Mouse (Mus musculus) limb, embryonic 13.5 days (tissue): ENCODE measurements around the gene Rspo1. TPM values are rescaled to one million over a fixed set of nuclear protein-coding genes. Genes with fewer than 3 reads are reported as not detected.
A peak's percentile ranks its signal among the peaks of the same experiment; 100 is the strongest.

Source experiments
- ATAC-seq: fragments of 200-750 bp; cut with Nextera tagmentation; 2 replicates; pipeline ENCODE4 v1.8.0; 2017; ENCODE audit warnings: low read depth, moderate number of reproducible peaks, moderate TSS enrichment; ENCODE audit not compliant: low FRiP score
- H3K27ac ChIP-seq: fragments of 300-500 bp; sonication (generic); 2 replicates; pipeline ENCODE4 v1.5.1; 2015; ENCODE audit warnings: inconsistent platforms, mild to moderate bottlenecking, moderate library complexity
- H3K27me3 ChIP-seq: fragments of 300-500 bp; sonication (generic); 2 replicates; pipeline ENCODE4 v1.6.1; 2015; ENCODE audit warnings: mild to moderate bottlenecking, inconsistent platforms
- H3K36me3 ChIP-seq: fragments of 300-500 bp; sonication (generic); 2 replicates; pipeline ENCODE4 v1.6.1; 2015; ENCODE audit warnings: inconsistent platforms, mild to moderate bottlenecking, moderate library complexity
- H3K4me1 ChIP-seq: fragments of 300-500 bp; sonication (generic); 2 replicates; pipeline ENCODE4 v1.6.1; 2015; ENCODE audit warnings: inconsistent platforms
- H3K4me2 ChIP-seq: fragments of 300-500 bp; sonication (generic); replicated peaks from 2 replicates; pipeline ENCODE4 v1.6.1; 2015; ENCODE audit warnings: inconsistent platforms, mild to moderate bottlenecking, moderate library complexity
- H3K4me3 ChIP-seq: fragments of 300-500 bp; sonication (generic); 2 replicates; pipeline ENCODE4 v1.5.1; 2015; ENCODE audit warnings: moderate library complexity, mild to moderate bottlenecking, inconsistent platforms
- H3K9ac ChIP-seq: fragments of 300-500 bp; sonication (generic); 2 replicates; pipeline ENCODE4 v1.6.1; 2015; ENCODE audit warnings: mild to moderate bottlenecking, inconsistent platforms
- H3K9me3 ChIP-seq: fragments of 300-500 bp; sonication (generic); 2 replicates; pipeline ENCODE4 v1.6.1; 2016; ENCODE audit warnings: inconsistent platforms
- WGBS: fragments of 180-500 bp; shearing (Covaris S2); methylation state at CpG from one replicate; pipeline ENCODE4 v1.1.7; 2015; 5-methylcytosine and 5-hydroxymethylcytosine counted together
- polyA plus RNA-seq: library from polyadenylated mRNA; unstranded; fragments of >200 nt; fragmentation: Nextera tagmentation; extraction: Ambion mirVana; gene quantifications from 2 replicates; pipeline ENCODE4 v1.2.1, GENCODE M21; 2015

Rspo1 gene
- polyA plus RNA-seq, 1 experiment from 2014 or later: 2.5 TPM

GRCm38 (mm10) chr4:124983893-124984526, 2.2 kb upstream of the Rspo1 start:
- peaks cover 36% of the 10 kb centered on the region for H3K4me1 ChIP-seq
- WGBS: 16% methylated on average over 9 of the region's 9 CpGs
- no peak for ATAC-seq

GRCm38 (mm10) chr4:124984871-124985670, 1.2 kb upstream of the Rspo1 start:
- no peak for ATAC-seq
- H3K4me3 ChIP-seq: peak overlapping the region; percentile 48; the same call in 1 of the 2 replicates
- H3K4me1 ChIP-seq: peaks cover 45% of the 10 kb centered on the region
- no peaks in the 10 kb centered on the region for H3K36me3 ChIP-seq
- no peaks in the 10 kb centered on the region for H3K9me3 ChIP-seq
- H3K4me2 ChIP-seq: peak overlapping the region; percentile 5; the same call in 1 of the 2 replicates
- WGBS: 7% methylated on average over 18 of the region's 18 CpGs
- no peak overlapping the region for H3K9ac ChIP-seq
- no peak overlapping the region for H3K27ac ChIP-seq
- peaks cover 99% of the 10 kb centered on the region for H3K27me3 ChIP-seq

More at GRCm38 (mm10) chr4:124983893-124984526, 2.2 kb upstream of the Rspo1 start:
- no peak overlapping the region for H3K9ac ChIP-seq
- H3K4me2 ChIP-seq: no peak overlapping the region
- H3K27me3 ChIP-seq: peaks cover 97% of the 10 kb centered on the region
- no peak overlapping the region for H3K4me3 ChIP-seq
- H3K36me3 ChIP-seq: no peaks in the 10 kb centered on the region
- no peak overlapping the region for H3K27ac ChIP-seq
- H3K9me3 ChIP-seq: no peaks in the 10 kb centered on the region

GRCm38 (mm10) chr4:124986739-124987710, 795 bp downstream of the Rspo1 start:
- WGBS: 2% methylated on average over 50 of the region's 51 CpGs
- Histone ChIP-seq H3K27ac (no peak overlapping the region), H3K4me1 (peaks cover 51% of the 10 kb centered on the region), H3K4me2 (peak overlapping the region; percentile 71), H3K4me3 (peak overlapping the region; percentile 48), H3K27me3 (peaks cover 100% of the 10 kb centered on the region), H3K9me3 (no peaks in the 10 kb centered on the region), H3K9ac (peak overlapping the region; percentile 61), H3K36me3 (no peaks in the 10 kb centered on the region)
- ATAC-seq: no peak

- Histone ChIP-seq H3K4me1 (peaks cover 51% of the 10 kb centered on the region), H3K9me3 (no peaks in the 10 kb centered on the region), H3K4me2 (no peak overlapping the region; the same call in 1 of the 2 replicates), H3K4me3 (peak overlapping the region; percentile 48; the same call in 1 of the 2 replicates), H3K36me3 (no peaks in the 10 kb centered on the region), H3K27ac (no peak overlapping the region), H3K9ac (no peak overlapping the region), H3K27me3 (peaks cover 98% of the 10 kb centered on the region)
- no peak for ATAC-seq
- 8% methylated on average over 10 of the region's 10 CpGs for WGBS
These were observed 1.5 kb downstream of the Rspo1 start for GRCm38 (mm10) chr4:124987711-124988097.

GRCm38 (mm10) chr4:124988382-124988781, 2.2 kb downstream of the Rspo1 start:
- ATAC-seq: no peak
- Histone ChIP-seq H3K4me3 (no peak overlapping the region), H3K27ac (no peak overlapping the region), H3K9ac (no peak overlapping the region), H3K4me1 (peaks cover 51% of the 10 kb centered on the region), H3K9me3 (no peaks in the 10 kb centered on the region), H3K36me3 (no peaks in the 10 kb centered on the region), H3K4me2 (no peak overlapping the region), H3K27me3 (peaks cover 98% of the 10 kb centered on the region)
- 15% methylated on average over 9 of the region's 9 CpGs for WGBS

GRCm38 (mm10) chr4:124989787-124990253, 3.6 kb downstream of the Rspo1 start:
- peak overlapping the region; percentile 44 for H3K4me2 ChIP-seq
- no peak overlapping the region for H3K27ac ChIP-seq
- H3K36me3 ChIP-seq: no peaks in the 10 kb centered on the region
- peak overlapping the region; percentile 7; the same call in 1 of the 2 replicates for H3K4me3 ChIP-seq
- WGBS: 1% methylated on average over 20 of the region's 20 CpGs
- peaks cover 51% of the 10 kb centered on the region for H3K4me1 ChIP-seq
- no peak overlapping the region; the same call in 1 of the 2 replicates for H3K9ac ChIP-seq
- peaks cover 91% of the 10 kb centered on the region for H3K27me3 ChIP-seq
- H3K9me3 ChIP-seq: no peaks in the 10 kb centered on the region
- no peak for ATAC-seq

GRCm38 (mm10) chr4:124990325-124990724, 4.1 kb downstream of the Rspo1 start:
- Histone ChIP-seq H3K27ac (no peak overlapping the region), H3K9me3 (no peaks in the 10 kb centered on the region), H3K36me3 (no peaks in the 10 kb centered on the region), H3K4me1 (peaks cover 47% of the 10 kb centered on the region), H3K9ac (no peak overlapping the region; the same call in none of the 2 replicates), H3K4me2 (peak overlapping the region; percentile 44), H3K4me3 (peak overlapping the region; percentile 7; the same call in 1 of the 2 replicates), H3K27me3 (peaks cover 89% of the 10 kb centered on the region)
- no peak for ATAC-seq
- 4% methylated on average over 7 of the region's 7 CpGs for WGBS

GRCm38 (mm10) chr4:124997479-124998147, 11.4 kb downstream of the Rspo1 start:
- 73% methylated on average over 8 of the region's 10 CpGs for WGBS
- Histone ChIP-seq H3K9ac (no peak overlapping the region), H3K4me2 (no peak overlapping the region), H3K27me3 (peaks cover 42% of the 10 kb centered on the region), H3K4me1 (no peaks in the 10 kb centered on the region), H3K27ac (no peak overlapping the region), H3K9me3 (no peaks in the 10 kb centered on the region), H3K4me3 (no peak overlapping the region), H3K36me3 (no peaks in the 10 kb centered on the region)
- no peak for ATAC-seq

GRCm38 (mm10) chr4:124999548-124999947, 13.3 kb downstream of the Rspo1 start:
- Histone ChIP-seq H3K27me3 (peaks cover 45% of the 10 kb centered on the region), H3K9ac (no peak overlapping the region), H3K9me3 (no peaks in the 10 kb centered on the region), H3K4me1 (no peaks in the 10 kb centered on the region), H3K36me3 (no peaks in the 10 kb centered on the region), H3K4me2 (no peak overlapping the region), H3K27ac (no peak overlapping the region), H3K4me3 (no peak overlapping the region)
- WGBS: 87% methylated on average over 3 of the region's 3 CpGs
- no peak for ATAC-seq

- Histone ChIP-seq H3K36me3 (no peaks in the 10 kb centered on the region), H3K4me3 (no peak overlapping the region), H3K9ac (no peak overlapping the region), H3K4me2 (no peak overlapping the region), H3K27me3 (peaks cover 72% of the 10 kb centered on the region), H3K27ac (no peak overlapping the region), H3K4me1 (no peaks in the 10 kb centered on the region), H3K9me3 (no peaks in the 10 kb centered on the region)
- 68% methylated on average over 8 of the region's 8 CpGs for WGBS
- no peak for ATAC-seq
These were observed 16.7 kb downstream of the Rspo1 start for GRCm38 (mm10) chr4:125002978-125003377.

GRCm38 (mm10) chr4:125004886-125005285, 18.7 kb downstream of the Rspo1 start:
- Histone ChIP-seq H3K4me3 (no peak overlapping the region), H3K9me3 (no peaks in the 10 kb centered on the region), H3K4me1 (no peaks in the 10 kb centered on the region), H3K4me2 (no peak overlapping the region), H3K9ac (no peak overlapping the region), H3K27ac (no peak overlapping the region), H3K36me3 (no peaks in the 10 kb centered on the region), H3K27me3 (peaks cover 80% of the 10 kb centered on the region)
- ATAC-seq: no peak
- 43% methylated on average over 12 of the region's 12 CpGs for WGBS
